Mouse (Mus musculus): ENCODE results near the gene Rpl6.
A peak's percentile ranks its signal among the peaks of the same experiment; 100 is the strongest.

Gene Rpl6

DNA sequence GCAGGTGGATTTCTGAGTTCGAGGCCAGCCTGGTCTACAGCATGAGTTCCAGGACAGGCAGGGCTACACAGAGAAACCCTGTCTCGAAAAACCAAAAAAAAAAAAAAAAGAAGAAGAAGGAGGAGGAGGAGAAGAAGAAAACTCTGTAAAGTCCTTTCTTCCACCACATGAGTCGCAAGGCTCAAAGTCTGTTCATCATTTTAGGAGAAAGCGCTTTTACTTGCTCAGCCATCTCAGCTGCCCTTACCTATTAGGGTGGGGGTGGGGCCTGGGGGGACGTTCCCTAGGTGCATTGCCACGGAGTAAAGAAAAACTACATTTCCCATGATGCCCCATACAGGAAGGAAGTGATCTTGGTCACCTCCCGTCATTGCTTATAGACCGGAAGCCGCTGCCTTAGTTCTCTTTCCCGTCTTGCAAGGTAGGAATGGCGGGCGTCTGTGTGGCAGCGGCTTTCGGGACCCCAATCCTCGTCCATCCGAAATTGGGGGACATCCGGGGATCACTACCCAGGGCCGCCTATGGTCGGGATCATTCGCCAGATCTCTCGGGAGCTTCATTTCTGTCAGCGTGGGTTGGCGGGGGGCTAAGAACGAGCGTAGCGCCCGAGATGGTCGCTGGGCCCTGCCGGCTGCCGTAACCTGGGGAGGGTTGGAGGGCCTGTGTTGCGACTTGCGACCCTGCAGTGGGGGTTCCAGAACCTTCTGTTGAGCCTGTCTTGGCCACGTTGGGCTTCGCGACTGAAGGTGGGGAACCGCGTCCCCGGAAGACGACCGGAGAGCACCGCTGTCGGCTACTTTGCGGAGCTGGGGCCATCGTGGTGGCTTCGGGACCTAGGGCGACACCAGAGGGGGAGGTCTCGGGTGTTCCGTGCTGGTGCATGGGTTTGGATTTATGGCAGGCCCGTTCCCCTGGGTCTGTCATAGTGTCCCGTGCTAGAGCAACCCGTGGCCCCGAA lies at the start of gene Rpl6:
Gene Rpl6 (plus strand): TSS at position 350 of the 958 bp plus-strand sequence.
- peak; percentile 75 to 81 for DNase-seq (ENCODE audit: low spot score in 2 of 2)

GRCm38 (mm10) chr5:121156121-121156520 lies 48.2 kb upstream of the Rpl6 start:
- DNase-seq (ENCODE audit: low spot score in 2 of 2) = no peak

GRCm38 (mm10) chr5:121157017-121157416 lies 47.3 kb upstream of the Rpl6 start:
- DNase-seq (ENCODE audit: low spot score in 2 of 2) = no peak

GRCm38 (mm10) chr5:121157489-121157888 lies 46.8 kb upstream of the Rpl6 start:
- DNase-seq (ENCODE audit: low spot score in 2 of 2) = no peak

GRCm38 (mm10) chr5:121158966-121159365 lies 45.3 kb upstream of the Rpl6 start:
- DNase-seq (ENCODE audit: low spot score in 2 of 2) = no peak

DNA sequence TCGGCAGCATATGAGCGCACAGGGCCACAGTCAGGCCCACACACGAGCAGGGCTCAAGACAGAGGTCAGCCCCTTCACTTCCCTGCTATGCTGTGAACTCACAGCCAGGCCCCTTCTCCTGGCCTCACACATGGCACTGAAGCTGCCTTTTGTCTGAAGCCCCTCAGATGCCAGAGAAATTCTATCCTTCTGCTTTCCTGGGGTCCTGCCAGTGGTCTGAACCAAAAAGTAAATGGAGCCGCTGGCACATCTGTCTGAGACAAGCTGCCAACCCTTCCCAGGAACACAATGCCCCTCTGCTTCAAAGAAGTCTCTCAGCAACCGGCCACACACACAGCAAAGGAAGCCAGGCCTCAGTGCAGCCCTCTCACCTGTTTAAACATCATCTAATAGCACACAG lies 42.0 kb upstream of the Rpl6 start:
- no peak for DNase-seq (ENCODE audit: low spot score in 2 of 2)

DNA sequence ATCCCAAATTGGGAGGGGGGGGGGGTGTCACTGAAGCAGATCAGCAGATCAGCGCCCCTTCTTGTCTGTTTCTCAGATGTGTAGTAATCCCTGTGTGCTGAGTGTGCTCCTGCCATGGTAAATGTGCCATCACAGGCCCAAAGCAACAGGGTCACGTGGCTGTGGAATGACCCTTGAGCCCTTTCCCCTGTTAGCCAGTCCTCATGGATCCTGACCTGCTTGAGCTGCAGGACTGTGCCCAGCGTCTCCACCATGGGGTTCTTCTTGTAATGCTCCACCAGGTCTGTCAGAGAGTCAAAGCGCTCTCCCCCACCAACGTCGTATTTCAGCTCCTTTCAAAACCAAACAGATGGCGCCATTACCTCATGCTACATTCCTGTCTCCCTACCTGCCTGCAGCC lies 41.4 kb upstream of the Rpl6 start:
- DNase-seq (ENCODE audit: low spot score in 2 of 2) = no peak

- DNase-seq (ENCODE audit: low spot score in 2 of 2) = no peak
Measured at GRCm38 (mm10) chr5:121166884-121167283, 37.4 kb upstream of the Rpl6 start.

- DNase-seq (ENCODE audit: low spot score in 2 of 2) = no peak
Measured at GRCm38 (mm10) chr5:121169588-121169987, 34.7 kb upstream of the Rpl6 start.

- DNase-seq (ENCODE audit: low spot score in 2 of 2) = no peak
Measured at GRCm38 (mm10) chr5:121172835-121173234, 31.4 kb upstream of the Rpl6 start.

DNA sequence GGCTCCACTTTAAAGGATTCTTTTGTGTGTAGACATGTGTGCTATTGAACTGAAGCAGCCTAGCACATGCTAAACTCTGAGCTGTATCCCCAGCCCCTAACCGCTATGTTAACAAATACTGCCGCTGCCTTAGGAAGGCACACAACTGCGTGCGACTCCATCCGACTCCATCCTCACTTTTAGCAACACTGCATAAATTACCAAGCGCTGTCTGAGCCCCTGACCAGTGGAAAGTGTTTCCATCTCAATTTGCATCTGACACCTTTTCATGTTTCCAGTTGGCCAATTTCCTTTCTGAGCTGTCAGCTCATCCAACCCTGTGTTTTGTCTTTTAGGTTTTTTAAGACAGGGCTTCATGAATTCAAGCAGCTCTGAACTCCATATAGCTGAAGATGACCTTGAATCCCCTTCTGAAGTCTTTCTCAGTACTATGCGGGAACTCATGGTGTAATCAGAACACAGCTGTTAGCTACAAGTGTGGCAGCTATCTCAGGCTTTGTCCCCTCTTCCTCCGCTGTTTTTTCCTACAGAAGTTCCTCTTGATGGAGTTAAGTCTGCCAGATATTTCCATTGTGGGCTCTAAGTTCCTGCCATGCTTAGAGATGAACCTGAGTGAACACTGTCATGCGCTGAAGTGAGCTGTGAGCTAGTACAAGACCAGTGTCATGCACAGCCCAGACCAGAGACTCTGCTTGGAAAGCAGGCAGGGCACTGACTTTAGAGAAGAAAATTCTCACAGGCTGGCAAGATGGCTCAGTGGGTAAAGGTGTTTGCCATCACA lies 25.0 kb upstream of the Rpl6 start:
- DNase-seq (ENCODE audit: low spot score in 2 of 2) = no peak

DNA sequence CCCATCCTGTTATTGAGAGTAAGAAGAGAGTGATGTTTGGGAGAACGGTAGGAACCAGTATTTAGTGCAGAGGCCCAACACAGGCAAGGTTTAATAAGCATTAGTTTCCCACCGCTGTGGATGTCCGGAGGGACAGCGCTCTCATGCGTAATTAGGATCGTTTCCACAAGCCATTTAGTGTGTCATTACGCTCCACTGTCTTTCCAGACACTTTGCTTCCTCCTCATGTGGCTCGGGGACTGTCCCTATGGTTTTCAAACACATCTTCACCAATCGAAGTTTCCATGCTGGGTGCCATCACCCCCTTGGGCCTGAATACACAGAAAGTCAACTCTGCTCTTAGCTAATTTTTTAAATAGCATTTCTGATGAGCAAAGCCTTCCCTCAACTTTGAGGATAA lies 21.0 kb upstream of the Rpl6 start:
- no peak for DNase-seq (ENCODE audit: low spot score in 2 of 2)

DNA sequence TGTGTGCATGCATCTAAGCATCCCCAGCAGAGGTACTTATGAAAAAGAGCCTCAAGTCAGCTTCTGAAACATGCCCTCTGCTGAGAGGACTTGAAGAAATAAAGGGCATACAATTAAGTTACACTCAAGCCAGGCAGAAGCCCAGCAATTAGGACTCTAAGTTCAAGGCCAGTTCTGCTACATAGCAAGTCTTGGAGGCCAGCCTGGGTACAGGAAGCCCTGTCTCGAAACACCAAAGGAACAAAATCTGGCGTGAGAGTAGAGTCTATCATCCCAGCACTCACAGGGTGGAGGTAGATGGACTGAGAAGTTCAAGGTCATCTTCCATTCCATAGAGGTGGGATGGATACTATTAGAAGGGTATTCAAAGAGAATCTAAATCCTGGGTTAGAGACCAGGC lies 19.9 kb upstream of the Rpl6 start:
- no peak for DNase-seq (ENCODE audit: low spot score in 2 of 2)

DNA sequence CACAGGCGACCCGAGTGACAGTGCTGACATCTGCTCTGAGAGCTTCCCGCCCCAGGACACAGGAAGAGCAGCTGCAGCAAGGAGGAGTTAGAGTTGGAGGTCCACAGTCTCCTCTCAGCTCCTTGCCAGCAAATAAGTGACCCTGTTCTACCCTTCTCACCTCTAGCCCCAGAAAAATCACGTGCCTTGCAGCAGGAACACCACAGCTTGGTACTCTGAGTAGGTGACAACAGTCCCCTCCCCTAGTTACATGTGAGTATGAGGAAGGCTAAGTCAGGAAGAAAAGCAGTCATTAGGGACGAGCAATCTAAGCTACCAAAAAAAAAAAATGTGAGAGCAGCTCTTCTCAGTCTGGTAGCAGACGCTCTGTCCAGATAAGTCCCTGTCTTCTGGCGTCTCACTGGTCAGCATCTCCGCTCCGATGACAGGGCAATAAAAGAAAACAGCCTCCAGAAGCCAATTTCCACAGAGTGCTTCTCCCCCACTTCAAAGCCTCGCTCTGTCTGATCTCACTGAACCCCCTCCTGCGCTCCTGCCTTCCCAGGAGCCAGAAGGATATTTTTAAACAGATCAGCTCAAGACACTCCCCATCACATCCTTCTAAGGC lies 19.2 kb upstream of the Rpl6 start:
- DNase-seq (ENCODE audit: low spot score in 2 of 2) = no peak

GRCm38 (mm10) chr5:121187580-121188001 lies 16.7 kb upstream of the Rpl6 start:
- DNase-seq (ENCODE audit: low spot score in 2 of 2) = no peak

DNA sequence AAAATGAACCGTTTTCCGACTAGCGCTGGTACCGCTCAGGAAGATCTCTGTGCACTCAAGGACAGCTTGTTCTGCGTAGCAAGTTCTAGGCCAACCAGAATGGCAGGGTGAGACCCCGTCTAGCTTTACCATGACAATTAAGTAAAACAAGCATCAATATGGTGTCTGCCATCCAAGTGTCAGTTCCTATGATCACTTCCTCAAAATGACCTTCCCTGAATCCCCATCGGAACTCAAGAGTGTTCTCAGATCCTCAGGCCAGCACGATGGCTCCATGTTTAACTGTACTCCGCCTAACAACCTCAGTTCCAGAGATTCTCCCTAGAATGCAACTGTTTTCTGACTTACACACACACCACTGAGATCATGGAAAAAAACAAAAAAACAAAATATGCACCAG lies 16.0 kb upstream of the Rpl6 start:
- no peak for DNase-seq (ENCODE audit: low spot score in 2 of 2)

DNA sequence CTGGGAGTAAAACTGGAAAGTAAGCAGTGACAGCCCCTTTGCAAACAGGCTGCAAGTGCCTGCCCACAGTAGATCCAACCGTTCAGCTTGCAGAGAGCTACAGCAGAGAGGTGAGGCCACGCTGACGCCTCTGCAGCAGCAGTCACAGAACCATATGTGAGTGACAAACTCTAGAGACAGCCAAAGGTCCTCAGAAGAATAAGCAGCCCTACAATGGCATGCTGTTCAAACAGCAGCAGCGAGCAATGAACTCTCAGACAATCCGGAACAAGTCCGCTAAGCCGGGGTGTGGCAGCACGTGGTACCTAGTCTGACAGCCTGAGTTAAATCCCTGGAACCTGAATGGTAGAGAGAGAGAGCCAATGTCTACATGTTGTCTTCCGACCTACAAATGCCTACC lies 15.1 kb upstream of the Rpl6 start:
- DNase-seq (ENCODE audit: low spot score in 2 of 2) = no peak

DNA sequence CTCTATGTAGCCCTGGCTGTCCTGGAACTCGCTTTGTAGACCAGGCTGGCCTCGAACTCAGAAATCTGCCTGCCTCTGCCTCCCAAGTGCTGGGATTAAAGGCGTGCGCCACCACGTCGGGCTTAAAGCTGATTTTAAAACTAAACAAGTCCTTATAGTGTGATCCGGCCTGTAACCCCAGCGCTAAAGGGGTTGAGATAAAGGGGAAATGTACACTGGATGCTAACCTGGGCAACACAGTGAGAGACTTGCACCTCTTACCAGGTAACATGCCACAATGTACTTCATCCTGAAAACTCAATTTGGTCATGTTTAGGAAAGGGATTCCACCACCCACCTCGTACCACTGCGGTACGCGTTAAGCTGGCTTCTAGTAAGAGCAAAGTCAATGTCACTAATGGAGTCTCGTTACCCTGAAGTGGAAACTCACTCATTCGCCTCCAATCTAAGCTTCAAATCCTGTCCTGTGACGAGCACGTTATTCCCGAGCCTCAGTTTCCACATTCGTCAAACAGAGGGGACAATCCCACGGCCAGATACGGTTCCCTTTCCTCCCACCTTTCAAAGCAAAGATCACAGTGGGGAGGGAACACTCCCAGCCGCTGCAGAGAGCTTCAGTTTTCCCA lies 14.0 kb upstream of the Rpl6 start:
- DNase-seq (ENCODE audit: low spot score in 2 of 2) = no peak

DNA sequence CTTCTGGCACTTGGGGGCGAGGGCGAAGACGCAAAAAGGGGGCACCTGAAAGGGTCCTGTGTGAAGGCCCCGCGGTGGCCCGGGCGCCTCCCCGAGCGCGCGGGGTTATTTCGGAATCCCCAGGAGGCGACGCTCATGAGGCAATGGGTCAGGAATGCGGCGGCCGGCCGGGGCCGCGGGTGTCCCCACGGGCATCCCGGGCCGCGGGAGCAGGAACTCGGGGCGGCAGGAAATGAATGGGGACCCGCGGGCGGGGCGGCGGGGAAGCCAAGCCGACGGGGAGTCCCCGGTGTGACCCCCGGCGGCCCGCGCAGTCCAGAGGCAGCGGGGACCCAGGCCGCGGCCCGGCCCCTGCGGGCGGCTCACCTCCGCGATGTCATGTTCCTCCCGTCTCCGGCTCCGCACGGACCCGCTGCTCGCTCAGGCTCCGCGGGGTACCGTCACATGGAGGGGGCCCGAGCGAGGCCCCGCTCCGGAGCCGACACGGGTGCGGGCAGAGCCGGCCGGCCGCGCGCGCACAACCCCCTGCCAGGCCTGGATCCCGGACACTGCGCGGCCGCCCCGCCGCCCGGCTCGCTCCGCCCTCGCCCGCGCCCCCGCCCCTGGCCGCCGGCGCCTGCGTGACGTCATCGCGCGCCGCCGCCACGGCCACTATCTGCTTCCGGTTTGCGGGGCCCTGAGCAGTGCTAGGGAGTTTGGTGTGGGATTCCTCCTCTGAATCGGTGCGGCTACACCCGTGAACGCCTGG lies 13.3 kb upstream of the Rpl6 start, which contains the start of gene Ptpn11:
Gene Ptpn11 (minus strand): TSS at position 562 of the 748 bp plus-strand sequence.
- DNase-seq (ENCODE audit: low spot score in 2 of 2) = peak; percentile 83 to 90

- DNase-seq (ENCODE audit: low spot score in 2 of 2) = no peak
Measured at GRCm38 (mm10) chr5:121191584-121191906, 12.7 kb upstream of the Rpl6 start.

- DNase-seq (ENCODE audit: low spot score in 2 of 2) = no peak
Measured at GRCm38 (mm10) chr5:121194173-121194572, 10.1 kb upstream of the Rpl6 start.
